Mouse (Mus musculus): ENCODE measurements around the gene Gpr132. TPM values are rescaled to one million over a fixed set of nuclear protein-coding genes. Genes with fewer than 3 reads are reported as not detected.

Gpr132 gene
- total and polyA plus RNA-seq, 3 experiments, result 24.4 to 62.1 (median 44.7) TPM

GRCm38 (mm10) chr12:112858581-112859336 is 9.3 kb downstream of the Gpr132 start:
- peak overlapping the region; percentile 73 for H3K4me2 ChIP-seq (ENCODE audit: insufficient read depth, low read depth, poor library complexity, severe bottlenecking)
- TF ChIP-seq MXI1 (IDR thresholded peaks at IDR 0.05; ENCODE audit: low read depth, low read length) (peak; percentile 37; the same call in 1 of the 2 replicates), ZMIZ1 (IDR thresholded peaks at IDR 0.05; ENCODE audit: low read depth, low read length) (no peak)
- peaks cover 40 to 60% of the 10 kb centered on the region in 2 experiments for H3K36me3 ChIP-seq (replicated peaks in 1 of 2; ENCODE audit: control insufficient read depth in 1 of 2, insufficient read depth in 1 of 2, low read length in 1 of 2)
- H3K4me3 ChIP-seq (replicated peaks in 1 of 3; ENCODE audit: low read depth in 2 of 3, low read length in 2 of 3, poor library complexity in 1 of 3), result peak overlapping the region; percentile 80 to 99 (median 94)
- H3K79me2 ChIP-seq (replicated peaks; ENCODE audit: control insufficient read depth, extremely low read depth, insufficient read depth, poor library complexity, severe bottlenecking), result peaks cover 67% of the 10 kb centered on the region
- in situ Hi-C loops (cut with MboI; ENCODE audit: low pct_ligation_motif_present, low pct_unique_long_range_greater_than_20kb, low sequenced_read_pairs) (loop anchor here (10.0 kb wide), 1 partner anchor 204 kb away; no protein-coding TSS in a partner anchor), dilution Hi-C loops (cut with MboI; ENCODE audit: extremely low pct_ligation_motif_present, extremely low pct_unique_long_range_greater_than_20kb, low sequenced_read_pairs) (no loop called here)
- no peak for DNase-seq (ENCODE audit: extremely low read depth)
- H3K9ac ChIP-seq (ENCODE audit: insufficient read depth, low read depth), result peak overlapping the region; percentile 95
- H3K27me3 ChIP-seq (replicated peaks), result no peaks in the 10 kb centered on the region
- no peaks in the 10 kb centered on the region for H3K9me3 ChIP-seq (replicated peaks; ENCODE audit: low read length)
- H3K27ac ChIP-seq (ENCODE audit: insufficient read depth, low read depth), result peak overlapping the region; percentile 57
- H3K4me1 ChIP-seq (ENCODE audit: control insufficient read depth in 1 of 2, insufficient read depth in 2 of 2), result peaks cover 23 to 48% of the 10 kb centered on the region in 2 experiments

DNA sequence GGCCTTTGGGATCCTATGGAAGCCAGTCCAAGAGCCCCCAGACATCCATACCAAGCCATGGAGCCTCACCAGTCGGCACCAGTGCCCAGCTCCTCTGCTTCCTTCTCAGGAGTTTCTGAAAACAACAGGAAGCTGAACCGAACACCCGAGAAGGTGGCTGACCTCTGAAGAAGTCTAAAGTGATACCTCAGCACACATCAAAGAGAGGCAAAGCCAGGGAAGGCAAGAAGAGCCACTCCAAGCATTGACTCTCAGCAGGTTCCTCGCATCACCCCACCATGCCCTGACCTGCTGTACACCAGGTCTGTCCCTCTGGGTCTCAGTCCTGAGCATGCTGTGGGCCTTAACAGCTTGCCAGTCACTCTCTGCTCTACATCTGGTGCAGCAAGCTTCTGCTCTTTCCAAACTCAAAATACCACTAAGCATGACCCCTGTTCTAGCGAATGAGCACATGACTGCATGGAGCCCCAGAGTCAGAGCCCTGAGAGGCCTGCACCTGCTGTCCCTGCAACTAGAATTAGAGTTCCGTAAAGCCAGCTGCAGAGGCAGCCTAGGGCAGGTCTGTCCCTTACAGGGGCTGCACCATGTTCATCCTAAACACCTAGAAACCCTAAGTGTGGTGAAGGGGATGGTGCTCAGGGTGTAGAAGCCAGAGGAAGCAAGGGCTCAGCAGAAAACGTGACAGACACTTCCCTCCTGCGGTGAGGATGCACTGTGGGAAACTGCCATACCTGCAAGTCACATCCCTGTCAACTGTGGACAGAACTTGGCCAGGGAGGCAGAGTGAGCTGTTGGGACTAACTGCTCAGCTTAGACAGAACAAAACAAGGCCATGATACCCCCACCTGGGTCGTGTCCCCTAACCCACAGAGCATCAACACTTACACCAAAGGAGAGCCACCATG is 10.8 kb downstream of the Gpr132 start:
- in situ Hi-C loops (cut with MboI; ENCODE audit: low pct_ligation_motif_present, low pct_unique_long_range_greater_than_20kb, low sequenced_read_pairs), result loop anchor here (10.0 kb wide), 1 partner anchor 202 kb away; no protein-coding TSS in a partner anchor
- peak overlapping the region; percentile 16; the same call in 1 of the 2 replicates for H3K9ac ChIP-seq (ENCODE audit: insufficient read depth, low read depth)
- H3K79me2 ChIP-seq (replicated peaks; ENCODE audit: control insufficient read depth, extremely low read depth, insufficient read depth, poor library complexity, severe bottlenecking), result peaks cover 71% of the 10 kb centered on the region
- no peaks in the 10 kb centered on the region for H3K27me3 ChIP-seq (replicated peaks)
- H3K27ac ChIP-seq (ENCODE audit: insufficient read depth, low read depth), result peak overlapping the region; percentile 57
- H3K4me3 ChIP-seq (replicated peaks in 1 of 3; ENCODE audit: low read depth in 2 of 3, low read length in 2 of 3, poor library complexity in 1 of 3), result peak overlapping the region; percentile 80 to 99 (median 94)
- dilution Hi-C loops (cut with MboI; ENCODE audit: extremely low pct_ligation_motif_present, extremely low pct_unique_long_range_greater_than_20kb, low sequenced_read_pairs), result no loop called here
- TF ChIP-seq ZNF384 (IDR thresholded peaks at IDR 0.05; ENCODE audit: low read depth, low read length), result no peak
- 0 out of 2 replicates have a peak, but pooled peaks have one; percentile 24 for TF ChIP-seq ETS1 (conservative IDR thresholded peaks at IDR 0.05; ENCODE audit: low read depth, low read length)
- peak; percentile 45; the same call in 1 of the 2 replicates for TF ChIP-seq MXI1 (IDR thresholded peaks at IDR 0.05; ENCODE audit: low read depth, low read length)
- TF ChIP-seq IRF4 (IDR thresholded peaks at IDR 0.05; ENCODE audit: low read depth, low read length), result no peak
- no peak; the same call in 1 of the 2 replicates for TF ChIP-seq POLR2A (IDR thresholded peaks at IDR 0.05; ENCODE audit: low read depth, low read length)
- peak; percentile 61; the same call in 1 of the 2 replicates for TF ChIP-seq BHLHE40 (IDR thresholded peaks at IDR 0.05; ENCODE audit: low read depth, low read length)
- TF ChIP-seq ZMIZ1 (IDR thresholded peaks at IDR 0.05; ENCODE audit: low read depth, low read length), result no peak
- TF ChIP-seq ZKSCAN1 (IDR thresholded peaks at IDR 0.05; ENCODE audit: borderline replicate concordance, low read depth, low read length), result no peak
- TF ChIP-seq TCF12 (IDR thresholded peaks at IDR 0.05; ENCODE audit: low read depth, low read length), result 0 out of 2 replicates have a peak, but pooled peaks have one; percentile 25
- H3K4me2 ChIP-seq (ENCODE audit: insufficient read depth, low read depth, poor library complexity, severe bottlenecking), result peak overlapping the region; percentile 73
- peaks cover 23 to 55% of the 10 kb centered on the region in 2 experiments for H3K4me1 ChIP-seq (ENCODE audit: control insufficient read depth in 1 of 2, insufficient read depth in 2 of 2)
- H3K36me3 ChIP-seq (replicated peaks in 1 of 2; ENCODE audit: control insufficient read depth in 1 of 2, insufficient read depth in 1 of 2, low read length in 1 of 2), result peaks cover 52 to 68% of the 10 kb centered on the region in 2 experiments
- DNase-seq (ENCODE audit: extremely low read depth), result peak; percentile 58
- no peaks in the 10 kb centered on the region for H3K9me3 ChIP-seq (replicated peaks; ENCODE audit: low read length)
